8 mouse cellular contexts compared by ENCODE assay signal in genomic region chr2:45116531-45117024, GRCm38 (mm10). TPM values are rescaled to one million over a fixed set of nuclear protein-coding genes. Genes with fewer than 3 reads are reported as not detected.
DNase-seq lines count a peak whose midpoint lies in the region; ATAC-seq and TF ChIP-seq lines count a peak whose summit lies in the region.

No protein-coding gene starts in this region.

- no peak for ATAC-seq in lung, embryonic 15.5 days (ENCODE audit: borderline replicate concordance, extremely low read depth, low FRiP score, low TSS enrichment)
- peak; percentile 13 for ATAC-seq in Patski
- ATAC-seq in erythroblast, adult 5-6 weeks (replicated peaks; ENCODE audit: low FRiP score, poor library complexity, severe bottlenecking), result 0 out of 2 replicates have a peak, but pooled peaks have one; percentile 38
- ATAC-seq in hindbrain, postnatal 0 days, result peak; percentile 14; the same call in 1 of the 2 replicates
- peak; percentile 32; the same call in 1 of the 2 replicates for ATAC-seq in liver, embryonic 14.5 days (ENCODE audit: insufficient read depth)

- peak overlapping the region; percentile 71 for H3K9ac ChIP-seq in lung, embryonic 15.5 days
- peak overlapping the region; percentile 44 for H3K9ac ChIP-seq in hindbrain, postnatal 0 days (replicated peaks; ENCODE audit: low read length)
- peak overlapping the region; percentile 79 for H3K9ac ChIP-seq in liver, embryonic 14.5 days (replicated peaks)

- peak overlapping the region; percentile 86 for H3K4me2 ChIP-seq in lung, embryonic 15.5 days
- peak overlapping the region; percentile 73 for H3K4me2 ChIP-seq in hindbrain, postnatal 0 days (ENCODE audit: low read depth, low read length)
- H3K4me2 ChIP-seq in liver, embryonic 14.5 days (ENCODE audit: low read depth), result peak overlapping the region; percentile 85

- in situ Hi-C loops in Patski (cut with MboI; ENCODE audit: low pct_unique_long_range_greater_than_20kb), result loop anchor here (5.0 to 10.0 kb wide), 3 partner anchors 168 to 1331 kb away; no protein-coding TSS in a partner anchor

- no peaks in the 10 kb centered on the region for H3K9me3 ChIP-seq in lung, embryonic 15.5 days
- H3K9me3 ChIP-seq in hindbrain, postnatal 0 days (ENCODE audit: low read length), result no peaks in the 10 kb centered on the region
- H3K9me3 ChIP-seq in liver, embryonic 14.5 days (ENCODE audit: control insufficient read depth, low read length), result no peaks in the 10 kb centered on the region

- H3K4me1 ChIP-seq in lung, embryonic 15.5 days, result peaks cover 6% of the 10 kb centered on the region
- H3K4me1 ChIP-seq in hindbrain, postnatal 0 days (ENCODE audit: insufficient read depth, low read length), result no peaks in the 10 kb centered on the region
- H3K4me1 ChIP-seq in liver, embryonic 14.5 days (replicated peaks; ENCODE audit: control insufficient read depth in 2 of 2, insufficient read depth in 2 of 2, low read length in 1 of 2), result peaks cover 4 to 10% of the 10 kb centered on the region in 2 experiments

- H3K27ac ChIP-seq in lung, embryonic 15.5 days, result peak overlapping the region; percentile 96
- H3K27ac ChIP-seq in hindbrain, postnatal 0 days, result peak overlapping the region; percentile 76
- H3K27ac ChIP-seq in liver, embryonic 14.5 days, result no peak overlapping the region

- peaks cover 9% of the 10 kb centered on the region; the same call in 1 of the 2 replicates for H3K27me3 ChIP-seq in lung, embryonic 15.5 days
- no peaks in the 10 kb centered on the region for H3K27me3 ChIP-seq in Patski
- no peaks in the 10 kb centered on the region for H3K27me3 ChIP-seq in hindbrain, postnatal 0 days (ENCODE audit: insufficient read depth, low read length)
- H3K27me3 ChIP-seq in liver, embryonic 14.5 days (ENCODE audit: control insufficient read depth, insufficient read depth, low read length), result no peaks in the 10 kb centered on the region; the same call in 1 of the 2 replicates

- TF ChIP-seq EP300 in liver, embryonic 14.5 days (IDR thresholded peaks at IDR 0.05; ENCODE audit: low read depth), result no peak

- under 1% methylated on average over 25 of the region's 25 CpGs for WGBS in lung, embryonic 15.5 days
- under 1% methylated on average over 25 of the region's 25 CpGs for WGBS in hindbrain, postnatal 0 days
- under 1% methylated on average over 25 of the region's 25 CpGs for WGBS in liver, embryonic 14.5 days (ENCODE audit: insufficient replicate concordance)

- peak overlapping the region; percentile 62 for H3K4me3 ChIP-seq in lung, embryonic 15.5 days
- H3K4me3 ChIP-seq in hindbrain, postnatal 0 days (ENCODE audit: low read length), result peak overlapping the region; percentile 55
- peak overlapping the region; percentile 66 to 78 for H3K4me3 ChIP-seq in liver, embryonic 14.5 days (ENCODE audit: insufficient read depth in 1 of 2, low read depth in 2 of 2, low read length in 2 of 2)

- no peaks in the 10 kb centered on the region for H3K36me3 ChIP-seq in lung, embryonic 15.5 days
- no peaks in the 10 kb centered on the region for H3K36me3 ChIP-seq in hindbrain, postnatal 0 days (ENCODE audit: insufficient read depth, low read length)
- no peaks in the 10 kb centered on the region for H3K36me3 ChIP-seq in liver, embryonic 14.5 days (replicated peaks; ENCODE audit: control insufficient read depth, insufficient read depth, low read depth)

- CTCF ChIA-PET in Patski (lab: Charles Lee), result no interaction called here

- no peak for DNase-seq in lung, postnatal 36 days
- no peak for DNase-seq in Patski (ENCODE audit: low read depth, low spot score)
- DNase-seq in hindbrain, postnatal 0 days (ENCODE audit: low spot score), result peak; percentile 25
- DNase-seq in liver, embryonic 14.5 days (ENCODE audit: low read depth in 3 of 3, low spot score in 3 of 3), result no peak
- peak; percentile 67 for DNase-seq in testis, postnatal 10 days (ENCODE audit: low spot score)
- no peak for DNase-seq in ovary, adult 18-20 months (ENCODE audit: low spot score)

- POLR2A ChIA-PET in Patski (lab: Charles Lee), result no interaction called here

- TF ChIP-seq CTCF in Patski (IDR thresholded peaks at IDR 0.05), result no peak
- TF ChIP-seq CTCF in hindbrain, postnatal 0 days (IDR thresholded peaks at IDR 0.05; ENCODE audit: low read depth), result no peak
- TF ChIP-seq CTCF in liver, embryonic 14.5 days (IDR thresholded peaks at IDR 0.05; ENCODE audit: low read depth), result no peak

RNA-seq across cellular contexts. Expression of gene Zeb2, which starts 0.6 kb away (rescaled TPM):
- polyA plus RNA-seq in lung, embryonic 15.5 days (2015; fragmentation: Nextera tagmentation; extraction: Ambion mirVana), result 79.9 and 94.7 TPM in 2 replicates
- 19.8 TPM for polyA plus RNA-seq in Patski (2021)
- total RNA-seq in erythroblast, adult 5-6 weeks (2015; ENCODE audit: low replicate concordance), result 33.2 and 42.6 TPM in 2 replicates
- total RNA-seq in erythroblast, adult 5-6 weeks (2017; ENCODE audit: low replicate concordance), result 39.3 and 42.8 TPM in 2 replicates
- 47.7 and 52.0 TPM in 2 replicates for total RNA-seq in hindbrain, postnatal 0 days (2014; rRNA removed)
- polyA plus RNA-seq in hindbrain, postnatal 0 days (2015; fragmentation: Nextera tagmentation; extraction: Ambion mirVana), result 21.4 and 21.9 TPM in 2 replicates
- polyA plus RNA-seq in liver, embryonic 14.5 days (2012; rRNA removed), result 3.9 and 5.7 TPM in 2 replicates
- 9.9 and 11.4 TPM in 2 replicates for polyA plus RNA-seq in liver, embryonic 14.5 days (2014; fragmentation: Nextera tagmentation; extraction: Ambion mirVana)

Comparison
In these comparisons a context has a peak if more than half of its experiments do, and no peak if none do; other contexts are left out.
1. DNase-seq: peak in hindbrain, postnatal 0 days (single experiment) and testis, postnatal 10 days (single experiment); none in lung, postnatal 36 days (single experiment), Patski (single experiment), liver, embryonic 14.5 days (0 of 3) and ovary, adult 18-20 months (single experiment).
2. Peak in every context shown above with its lines, with median percentiles within 50 percentile points of each other: H3K4me2 ChIP-seq, H3K4me3 ChIP-seq and H3K9ac ChIP-seq.